Mouse (Mus musculus): ENCODE results near the gene Hist1h2bh. TPM values are rescaled to one million over a fixed set of nuclear protein-coding genes. Genes with fewer than 3 reads are reported as not detected.

The Hist1h2bh gene
- polyA plus RNA-seq, 1 experiment from 2014 or later = 0.37 TPM

GRCm38 (mm10) chr13:23502916-23503315 lies 40.3 kb downstream of the Hist1h2bh start:
- H3K36me3 ChIP-seq = no peaks in the 10 kb centered on the region
- H3K27me3 ChIP-seq = no peaks in the 10 kb centered on the region
- no peak overlapping the region for H3K27ac ChIP-seq (replicated peaks)
- peaks cover 8% of the 10 kb centered on the region for H3K4me1 ChIP-seq
- no peaks in the 10 kb centered on the region for H3K9me3 ChIP-seq
- H3K9ac ChIP-seq (replicated peaks) = no peak overlapping the region
- WGBS = 40% methylated on average over 4 of the region's 4 CpGs
- no peak overlapping the region for H3K4me3 ChIP-seq
- ATAC-seq (replicated peaks) = no peak
- H3K4me2 ChIP-seq (replicated peaks) = no peak overlapping the region

GRCm38 (mm10) chr13:23502031-23502567 lies 41.1 kb downstream of the Hist1h2bh start:
- no peak overlapping the region for H3K27ac ChIP-seq (replicated peaks)
- no peaks in the 10 kb centered on the region for H3K9me3 ChIP-seq
- H3K36me3 ChIP-seq = no peaks in the 10 kb centered on the region
- no peak for ATAC-seq (replicated peaks)
- peaks cover 8% of the 10 kb centered on the region for H3K4me1 ChIP-seq
- H3K4me2 ChIP-seq (replicated peaks) = no peak overlapping the region
- WGBS = 39% methylated on average over 9 of the region's 9 CpGs
- H3K4me3 ChIP-seq = no peak overlapping the region
- H3K9ac ChIP-seq (replicated peaks) = no peak overlapping the region
- no peaks in the 10 kb centered on the region for H3K27me3 ChIP-seq

- no peaks in the 10 kb centered on the region for H3K27me3 ChIP-seq
- no peak for ATAC-seq (replicated peaks)
- H3K9ac ChIP-seq (replicated peaks) = no peak overlapping the region
- H3K36me3 ChIP-seq = no peaks in the 10 kb centered on the region
- no peak overlapping the region for H3K4me3 ChIP-seq
- no peak overlapping the region for H3K27ac ChIP-seq (replicated peaks)
- 22% methylated on average over 5 of the region's 5 CpGs for WGBS
- no peak overlapping the region for H3K4me2 ChIP-seq (replicated peaks)
- peaks cover 8% of the 10 kb centered on the region for H3K4me1 ChIP-seq
- H3K9me3 ChIP-seq = no peaks in the 10 kb centered on the region
Observed at GRCm38 (mm10) chr13:23501511-23501910, 41.7 kb downstream of the Hist1h2bh start.

GRCm38 (mm10) chr13:23500424-23501200 lies 42.6 kb downstream of the Hist1h2bh start:
- 0 out of 2 replicates have a peak, but pooled peaks have one; percentile 6 for ATAC-seq (replicated peaks)

DNA sequence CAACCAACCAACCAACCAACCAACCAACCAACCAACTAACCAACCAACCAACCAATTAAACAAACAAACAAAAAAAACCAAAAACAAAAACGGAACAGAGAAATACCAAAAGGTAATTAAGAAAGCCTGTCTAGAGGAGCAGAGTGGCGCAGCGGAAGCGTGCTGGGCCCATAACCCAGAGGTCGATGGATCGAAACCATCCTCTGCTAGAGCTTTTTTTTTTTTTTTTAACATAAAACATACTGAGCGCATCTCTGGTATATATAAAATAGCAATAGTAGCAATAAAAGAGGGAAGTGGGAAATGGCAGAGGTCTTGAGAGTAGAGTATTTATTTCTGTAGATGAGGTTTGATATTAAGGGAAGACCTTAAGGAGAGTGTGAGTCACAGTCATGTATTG lies 43.2 kb downstream of the Hist1h2bh start:
- Histone ChIP-seq H3K9ac (replicated peaks) (no peak overlapping the region), H3K4me3 (no peak overlapping the region), H3K27me3 (no peaks in the 10 kb centered on the region), H3K9me3 (no peaks in the 10 kb centered on the region), H3K36me3 (no peaks in the 10 kb centered on the region), H3K4me2 (replicated peaks) (no peak overlapping the region), H3K27ac (replicated peaks) (no peak overlapping the region), H3K4me1 (peaks cover 4% of the 10 kb centered on the region; the same call in 1 of the 2 replicates)
- ATAC-seq (replicated peaks) = no peak
- 13% methylated on average over 7 of the region's 7 CpGs for WGBS

More at GRCm38 (mm10) chr13:23500424-23501200, 42.6 kb downstream of the Hist1h2bh start:
- H3K9ac ChIP-seq (replicated peaks) = no peak overlapping the region
- H3K27me3 ChIP-seq = no peaks in the 10 kb centered on the region
- H3K36me3 ChIP-seq = no peaks in the 10 kb centered on the region
- no peak overlapping the region for H3K4me3 ChIP-seq
- H3K4me1 ChIP-seq = peaks cover 4% of the 10 kb centered on the region; the same call in 1 of the 2 replicates
- no peak overlapping the region for H3K4me2 ChIP-seq (replicated peaks)
- H3K27ac ChIP-seq (replicated peaks) = no peak overlapping the region
- WGBS = 2% methylated on average over 17 of the region's 17 CpGs
- no peaks in the 10 kb centered on the region for H3K9me3 ChIP-seq

- no peaks in the 10 kb centered on the region for H3K9me3 ChIP-seq
- no peak overlapping the region for H3K9ac ChIP-seq (replicated peaks)
- 3% methylated on average over 10 of the region's 10 CpGs for WGBS
- no peak for ATAC-seq (replicated peaks)
- H3K4me2 ChIP-seq (replicated peaks) = peak overlapping the region; percentile 31
- no peaks in the 10 kb centered on the region for H3K36me3 ChIP-seq
- peaks cover 4% of the 10 kb centered on the region; the same call in 1 of the 2 replicates for H3K4me1 ChIP-seq
- peak overlapping the region; percentile 22; the same call in 1 of the 2 replicates for H3K4me3 ChIP-seq
- no peaks in the 10 kb centered on the region for H3K27me3 ChIP-seq
- no peak overlapping the region for H3K27ac ChIP-seq (replicated peaks)
Observed at GRCm38 (mm10) chr13:23498653-23499052, 44.5 kb downstream of the Hist1h2bh start.

DNA sequence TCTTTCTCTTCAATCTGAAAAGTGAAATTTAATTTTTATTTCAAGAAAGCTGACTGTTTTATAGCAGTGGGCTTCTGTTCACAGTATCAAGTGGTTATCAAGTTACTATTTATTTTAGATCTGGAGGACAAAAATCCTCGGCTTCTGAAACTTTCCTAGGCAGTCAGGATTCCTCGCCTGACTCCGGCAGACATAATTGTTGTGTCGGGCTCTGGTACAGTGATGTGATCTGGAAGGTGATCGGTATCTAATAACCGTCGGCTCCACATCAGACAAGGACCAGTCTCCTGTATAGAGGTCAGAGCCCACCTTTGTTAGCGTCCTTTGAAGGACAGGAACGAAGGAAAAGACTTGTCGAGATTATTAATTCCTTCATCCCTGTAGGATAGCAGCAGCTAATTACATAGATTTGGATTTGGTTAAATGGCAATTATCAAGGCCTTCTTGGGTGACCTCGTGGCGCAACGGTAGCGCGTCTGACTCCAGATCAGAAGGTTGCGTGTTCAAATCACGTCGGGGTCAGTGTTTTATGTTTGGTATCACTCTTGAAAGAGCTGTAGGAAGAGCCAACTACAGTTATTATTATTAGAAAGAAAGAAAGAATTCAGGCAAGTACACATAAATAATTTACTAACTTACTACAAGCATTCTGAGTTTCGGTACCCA lies 45.4 kb downstream of the Hist1h2bh start:
- Histone ChIP-seq H3K9ac (replicated peaks) (no peak overlapping the region), H3K4me3 (peak overlapping the region; percentile 22), H3K27me3 (no peaks in the 10 kb centered on the region), H3K4me2 (replicated peaks) (peak overlapping the region; percentile 31), H3K9me3 (no peaks in the 10 kb centered on the region), H3K4me1 (peaks cover 4% of the 10 kb centered on the region; the same call in 1 of the 2 replicates), H3K36me3 (no peaks in the 10 kb centered on the region), H3K27ac (replicated peaks) (no peak overlapping the region)
- ATAC-seq (replicated peaks) = no peak
- WGBS = 6% methylated on average over 19 of the region's 19 CpGs

DNA sequence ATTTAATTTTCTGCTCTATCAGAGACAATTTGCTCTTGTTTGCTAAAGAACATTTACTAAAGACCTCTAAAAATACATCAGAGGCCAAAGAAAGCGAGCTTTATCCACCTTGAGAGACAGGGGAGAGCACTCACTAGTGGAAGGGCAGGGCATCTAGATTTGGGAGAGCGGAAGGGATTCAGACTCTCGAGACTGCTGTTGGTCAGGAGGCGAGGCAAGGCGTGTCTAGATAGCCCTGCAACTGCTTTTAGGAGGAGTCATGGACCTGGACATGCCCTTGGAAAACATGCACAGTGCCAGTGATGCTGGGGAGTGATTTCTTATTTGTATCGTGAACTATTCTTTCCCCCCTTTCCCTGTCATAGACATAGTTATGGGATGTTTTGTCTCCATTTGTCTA lies 47.7 kb downstream of the Hist1h2bh start:
- Histone ChIP-seq H3K4me1 (peaks cover 11% of the 10 kb centered on the region), H3K4me3 (no peak overlapping the region), H3K4me2 (replicated peaks) (no peak overlapping the region), H3K27me3 (no peaks in the 10 kb centered on the region), H3K9me3 (no peaks in the 10 kb centered on the region), H3K9ac (replicated peaks) (no peak overlapping the region), H3K27ac (replicated peaks) (no peak overlapping the region), H3K36me3 (no peaks in the 10 kb centered on the region)
- WGBS = 74% methylated on average over 6 of the region's 6 CpGs
- no peak for ATAC-seq (replicated peaks)

DNA sequence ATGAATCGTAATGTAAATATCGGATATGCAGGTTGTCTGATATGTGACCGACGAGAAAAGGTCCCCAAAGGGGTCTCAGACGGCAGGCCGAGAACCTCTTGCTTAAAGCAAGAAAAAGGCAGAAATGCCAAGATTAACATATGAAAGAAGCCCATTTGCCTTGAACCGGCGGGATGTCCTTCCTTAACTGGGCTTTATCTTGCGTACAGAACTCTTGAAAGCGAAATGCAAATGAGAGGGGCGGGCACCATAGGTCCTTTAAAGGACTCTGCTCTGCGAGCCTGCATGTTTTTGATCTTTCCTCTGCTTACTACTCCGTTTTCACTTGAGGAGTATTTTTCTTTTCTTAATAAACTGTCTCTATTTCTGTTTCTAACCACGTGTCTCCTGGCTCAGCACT lies 51.2 kb downstream of the Hist1h2bh start:
- Histone ChIP-seq H3K27me3 (no peaks in the 10 kb centered on the region), H3K4me1 (peaks cover 6% of the 10 kb centered on the region), H3K4me2 (replicated peaks) (peak overlapping the region; percentile 38), H3K9ac (replicated peaks) (0 out of 2 replicates have a peak overlapping the region, but pooled peaks have one; percentile 29), H3K9me3 (no peaks in the 10 kb centered on the region), H3K27ac (replicated peaks) (no peak overlapping the region), H3K36me3 (no peaks in the 10 kb centered on the region), H3K4me3 (peak overlapping the region; percentile 28)
- ATAC-seq (replicated peaks) = no peak
- 2% methylated on average over 14 of the region's 14 CpGs for WGBS

Small RNA genes within 50 kb of the gene (microRNA-seq; reads per million reads assigned to microRNA genes)
- gene Gm44297 (not detected), gene Gm44359 (not detected), gene Gm44394 (not detected), gene n-TStga1 (not detected)

Other genes with a start within 250 kb of the Hist1h2bh start
- gene Zfp322a, start 174.2 kb downstream of the Hist1h2bh start, polyA plus RNA-seq (2015; fragmentation: Nextera tagmentation; extraction: Ambion mirVana) = 58.3 and 60.9 TPM in 2 replicates
- gene Abt1, start 119.5 kb downstream of the Hist1h2bh start, polyA plus RNA-seq (2015; fragmentation: Nextera tagmentation; extraction: Ambion mirVana) = 13.0 and 13.2 TPM in 2 replicates
- 0.05 and 0.08 TPM in 2 replicates for gene Btn1a1, start 77.5 kb downstream of the Hist1h2bh start, polyA plus RNA-seq (2015; fragmentation: Nextera tagmentation; extraction: Ambion mirVana)
- 0.11 TPM in 1 of 2 replicates, not detected in the other for gene Btn2a2, start 54.5 kb downstream of the Hist1h2bh start, polyA plus RNA-seq (2015; fragmentation: Nextera tagmentation; extraction: Ambion mirVana)
- gene Hist1h4h, start 12.3 kb downstream of the Hist1h2bh start, polyA plus RNA-seq (2015; fragmentation: Nextera tagmentation; extraction: Ambion mirVana) = 4.9 and 6.0 TPM in 2 replicates
- gene Hist1h2af, start 9.5 kb downstream of the Hist1h2bh start, polyA plus RNA-seq (2015; fragmentation: Nextera tagmentation; extraction: Ambion mirVana) = 2.8 and 6.7 TPM in 2 replicates
- 2.7 and 3.4 TPM in 2 replicates for gene Hist1h3g, start 8.0 kb downstream of the Hist1h2bh start, polyA plus RNA-seq (2015; fragmentation: Nextera tagmentation; extraction: Ambion mirVana)
- gene Hist1h3f, start 660 bp upstream of the Hist1h2bh start, polyA plus RNA-seq (2015; fragmentation: Nextera tagmentation; extraction: Ambion mirVana) = 0.46 and 0.94 TPM in 2 replicates
- 0.70 and 0.73 TPM in 2 replicates for gene Hist1h4f, start 8.3 kb upstream of the Hist1h2bh start, polyA plus RNA-seq (2015; fragmentation: Nextera tagmentation; extraction: Ambion mirVana)
- gene Hist1h1d, start 9.9 kb upstream of the Hist1h2bh start, polyA plus RNA-seq (2015; fragmentation: Nextera tagmentation; extraction: Ambion mirVana) = 0.23 and 0.25 TPM in 2 replicates
- 2.6 and 2.7 TPM in 2 replicates for gene Hist1h3e, start 19.0 kb upstream of the Hist1h2bh start, polyA plus RNA-seq (2015; fragmentation: Nextera tagmentation; extraction: Ambion mirVana)
- gene Hist1h2ae, start 27.8 kb upstream of the Hist1h2bh start, polyA plus RNA-seq (2015; fragmentation: Nextera tagmentation; extraction: Ambion mirVana) = 48.1 and 55.0 TPM in 2 replicates
- 4.7 and 5.6 TPM in 2 replicates for gene Hist1h2bg, start 28.0 kb upstream of the Hist1h2bh start, polyA plus RNA-seq (2015; fragmentation: Nextera tagmentation; extraction: Ambion mirVana)
- 1.6 and 2.9 TPM in 2 replicates for gene Hist1h2bf, start 30.8 kb upstream of the Hist1h2bh start, polyA plus RNA-seq (2015; fragmentation: Nextera tagmentation; extraction: Ambion mirVana)
- gene Hist1h2ad, start 31.0 kb upstream of the Hist1h2bh start, polyA plus RNA-seq (2015; fragmentation: Nextera tagmentation; extraction: Ambion mirVana) = 1.5 and 2.0 TPM in 2 replicates
- 4.5 and 5.1 TPM in 2 replicates for gene Hist1h3d, start 32.4 kb upstream of the Hist1h2bh start, polyA plus RNA-seq (2015; fragmentation: Nextera tagmentation; extraction: Ambion mirVana)
- gene Hist1h4d, start 38.2 kb upstream of the Hist1h2bh start, polyA plus RNA-seq (2015; fragmentation: Nextera tagmentation; extraction: Ambion mirVana) = 76.0 and 88.6 TPM in 2 replicates
- 1.9 and 2.5 TPM in 2 replicates for gene Hist1h2be, start 77.7 kb upstream of the Hist1h2bh start, polyA plus RNA-seq (2015; fragmentation: Nextera tagmentation; extraction: Ambion mirVana)
- gene Hist1h1e, start 79.2 kb upstream of the Hist1h2bh start, polyA plus RNA-seq (2015; fragmentation: Nextera tagmentation; extraction: Ambion mirVana) = 11.6 and 13.7 TPM in 2 replicates
- 1.0 and 1.1 TPM in 2 replicates for gene Hist1h2ac, start 140.6 kb upstream of the Hist1h2bh start, polyA plus RNA-seq (2015; fragmentation: Nextera tagmentation; extraction: Ambion mirVana)
- 33.7 and 35.6 TPM in 2 replicates for gene Hist1h2bc, start 140.8 kb upstream of the Hist1h2bh start, polyA plus RNA-seq (2015; fragmentation: Nextera tagmentation; extraction: Ambion mirVana)
- 0.20 TPM in 1 of 2 replicates, not detected in the other for gene Hist1h1t, start 152.4 kb upstream of the Hist1h2bh start, polyA plus RNA-seq (2015; fragmentation: Nextera tagmentation; extraction: Ambion mirVana)
- gene Hist1h4c, start 155.1 kb upstream of the Hist1h2bh start, polyA plus RNA-seq (2015; fragmentation: Nextera tagmentation; extraction: Ambion mirVana) = 3.7 and 4.4 TPM in 2 replicates
- 2.0 and 3.4 TPM in 2 replicates for gene Hfe, start 167.5 kb upstream of the Hist1h2bh start, polyA plus RNA-seq (2015; fragmentation: Nextera tagmentation; extraction: Ambion mirVana)
- gene Hist1h1c, start 195.4 kb upstream of the Hist1h2bh start, polyA plus RNA-seq (2015; fragmentation: Nextera tagmentation; extraction: Ambion mirVana) = 22.8 and 24.6 TPM in 2 replicates
- gene Hist1h3c, start 202.2 kb upstream of the Hist1h2bh start, polyA plus RNA-seq (2015; fragmentation: Nextera tagmentation; extraction: Ambion mirVana) = 3.9 and 4.1 TPM in 2 replicates
- 1.8 and 2.0 TPM in 2 replicates for gene Hist1h2bb, start 203.3 kb upstream of the Hist1h2bh start, polyA plus RNA-seq (2015; fragmentation: Nextera tagmentation; extraction: Ambion mirVana)
- 26.0 and 31.2 TPM in 2 replicates for gene Hist1h2ab, start 207.7 kb upstream of the Hist1h2bh start, polyA plus RNA-seq (2015; fragmentation: Nextera tagmentation; extraction: Ambion mirVana)
- 7.9 and 11.7 TPM in 2 replicates for gene Hist1h3b, start 208.9 kb upstream of the Hist1h2bh start, polyA plus RNA-seq (2015; fragmentation: Nextera tagmentation; extraction: Ambion mirVana)
- gene Hist1h4b, start 213.6 kb upstream of the Hist1h2bh start, polyA plus RNA-seq (2015; fragmentation: Nextera tagmentation; extraction: Ambion mirVana) = 2.8 and 3.8 TPM in 2 replicates
- 0.38 TPM in 1 of 2 replicates, not detected in the other for gene Hist1h4a, start 217.8 kb upstream of the Hist1h2bh start, polyA plus RNA-seq (2015; fragmentation: Nextera tagmentation; extraction: Ambion mirVana)
- 2.7 and 3.2 TPM in 2 replicates for gene Hist1h3a, start 219.0 kb upstream of the Hist1h2bh start, polyA plus RNA-seq (2015; fragmentation: Nextera tagmentation; extraction: Ambion mirVana)
- 1.5 TPM in 2 replicates for gene Hist1h1a, start 220.3 kb upstream of the Hist1h2bh start, polyA plus RNA-seq (2015; fragmentation: Nextera tagmentation; extraction: Ambion mirVana)
- 0.11 TPM in 1 of 2 replicates, not detected in the other for gene Trim38, start 226.5 kb upstream of the Hist1h2bh start, polyA plus RNA-seq (2015; fragmentation: Nextera tagmentation; extraction: Ambion mirVana)

Measured in forebrain, embryonic 15.5 days (tissue).